Mouse (Mus musculus) spleen, embryonic (tissue): ENCODE data around the gene Dhcr24.

Experiments used
- CTCF ChIA-PET: fragments of 350-600 bp; sonication (Branson Sonifier 250); formaldehyde crosslinking; loops from one replicate; lab custom pipeline; 2022; lab: Charles Lee

Gene Dhcr24

DNA sequence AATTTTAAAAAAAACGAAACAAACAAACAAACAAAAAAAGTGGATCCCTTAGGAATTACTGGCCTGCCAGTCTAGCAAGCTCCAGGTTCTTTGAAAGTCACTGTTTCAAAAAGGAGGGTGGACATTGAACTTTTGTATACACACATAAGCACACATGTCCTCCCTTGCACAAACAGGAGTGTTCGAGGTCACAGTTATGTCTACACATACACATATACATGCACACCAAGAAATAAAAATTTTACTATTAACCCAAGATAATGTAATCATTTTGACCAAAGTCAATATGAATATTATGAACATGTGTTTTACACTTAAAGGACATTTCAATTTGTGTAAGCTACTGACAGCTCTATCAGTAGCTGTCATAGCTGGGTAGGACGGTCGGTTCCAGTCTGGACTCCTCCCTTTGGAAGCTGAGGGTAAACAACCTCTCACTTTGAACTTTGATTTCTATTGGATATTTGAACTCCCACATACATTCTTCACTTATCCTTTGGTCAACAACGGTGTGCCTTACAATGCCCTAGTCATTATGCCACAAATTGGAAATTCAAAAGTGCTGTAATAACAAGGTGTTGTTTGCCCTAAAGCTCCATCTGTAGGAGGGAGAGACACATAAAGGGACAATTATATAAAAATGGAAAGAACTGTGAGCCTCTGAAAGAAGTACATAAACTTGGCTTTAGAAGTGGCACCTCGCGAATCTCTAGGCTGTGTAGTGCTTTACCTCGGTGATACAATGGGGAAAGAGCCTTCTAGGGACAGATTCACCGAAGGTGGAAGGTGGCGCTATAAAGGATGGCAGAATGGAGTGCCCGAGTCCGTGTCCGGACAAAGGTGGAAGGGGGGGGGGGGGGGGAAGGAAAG, 1.3 kb upstream of the Dhcr24 start:
- CTCF ChIA-PET = interaction anchor here (0.7 kb wide), 1 partner anchor 350 kb away, joined by 3 read pairs; no protein-coding TSS in a partner anchor

DNA sequence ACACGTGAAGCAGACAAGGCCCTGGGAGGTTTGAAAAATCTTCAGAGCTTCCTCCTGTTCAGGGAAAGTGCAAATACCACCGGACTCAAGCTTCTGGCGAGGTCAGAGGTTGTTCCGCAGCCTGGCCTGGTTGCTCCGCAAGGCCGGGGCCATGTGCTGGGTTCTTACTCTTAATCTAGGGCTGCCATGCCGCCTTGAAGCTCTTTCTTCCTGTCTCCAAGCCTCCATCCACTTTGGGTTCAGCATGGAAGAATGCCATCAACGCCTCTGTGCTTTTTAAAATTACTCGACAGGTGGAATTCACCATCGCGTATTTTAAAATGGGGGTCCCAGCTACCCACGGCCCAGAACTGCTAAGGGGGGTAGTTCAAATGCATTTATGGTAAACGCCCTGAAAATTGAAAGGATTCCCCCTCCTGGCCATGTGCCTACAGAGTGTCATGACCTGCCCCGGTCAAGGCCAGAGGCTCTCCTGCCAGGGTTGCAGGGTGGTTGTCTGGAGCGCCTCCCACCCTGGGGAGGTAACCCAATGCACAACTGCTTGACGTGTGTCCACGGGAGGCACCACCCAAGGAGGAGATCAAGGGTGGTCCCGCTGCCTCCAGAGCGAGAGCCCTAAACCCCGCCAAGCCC, 509 bp upstream of the Dhcr24 start:
- CTCF ChIA-PET = interaction anchor here (0.7 kb wide), 1 partner anchor 349 kb away, joined by 3 read pairs; no protein-coding TSS in a partner anchor

DNA sequence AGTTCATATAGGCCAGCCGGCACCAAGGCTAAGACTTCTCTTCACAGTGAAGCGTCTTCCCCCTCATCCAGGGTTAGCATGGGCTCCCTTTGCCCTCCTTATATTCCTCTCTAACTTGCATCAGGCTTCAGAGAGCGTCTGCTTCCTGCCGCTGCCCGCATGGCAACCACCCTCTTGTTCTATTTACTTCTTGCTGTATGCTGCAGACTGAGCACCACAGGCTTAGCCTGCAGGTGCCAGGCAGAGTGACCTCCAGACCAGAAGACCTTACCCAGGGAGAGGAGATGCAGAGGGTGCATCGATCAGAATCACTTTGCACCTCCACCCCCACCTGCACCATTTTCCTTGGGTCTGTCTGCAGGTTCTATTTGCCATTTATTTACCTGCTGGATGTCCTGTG, 1.2 kb downstream of the Dhcr24 start:
- CTCF ChIA-PET = no interaction called here

DNA sequence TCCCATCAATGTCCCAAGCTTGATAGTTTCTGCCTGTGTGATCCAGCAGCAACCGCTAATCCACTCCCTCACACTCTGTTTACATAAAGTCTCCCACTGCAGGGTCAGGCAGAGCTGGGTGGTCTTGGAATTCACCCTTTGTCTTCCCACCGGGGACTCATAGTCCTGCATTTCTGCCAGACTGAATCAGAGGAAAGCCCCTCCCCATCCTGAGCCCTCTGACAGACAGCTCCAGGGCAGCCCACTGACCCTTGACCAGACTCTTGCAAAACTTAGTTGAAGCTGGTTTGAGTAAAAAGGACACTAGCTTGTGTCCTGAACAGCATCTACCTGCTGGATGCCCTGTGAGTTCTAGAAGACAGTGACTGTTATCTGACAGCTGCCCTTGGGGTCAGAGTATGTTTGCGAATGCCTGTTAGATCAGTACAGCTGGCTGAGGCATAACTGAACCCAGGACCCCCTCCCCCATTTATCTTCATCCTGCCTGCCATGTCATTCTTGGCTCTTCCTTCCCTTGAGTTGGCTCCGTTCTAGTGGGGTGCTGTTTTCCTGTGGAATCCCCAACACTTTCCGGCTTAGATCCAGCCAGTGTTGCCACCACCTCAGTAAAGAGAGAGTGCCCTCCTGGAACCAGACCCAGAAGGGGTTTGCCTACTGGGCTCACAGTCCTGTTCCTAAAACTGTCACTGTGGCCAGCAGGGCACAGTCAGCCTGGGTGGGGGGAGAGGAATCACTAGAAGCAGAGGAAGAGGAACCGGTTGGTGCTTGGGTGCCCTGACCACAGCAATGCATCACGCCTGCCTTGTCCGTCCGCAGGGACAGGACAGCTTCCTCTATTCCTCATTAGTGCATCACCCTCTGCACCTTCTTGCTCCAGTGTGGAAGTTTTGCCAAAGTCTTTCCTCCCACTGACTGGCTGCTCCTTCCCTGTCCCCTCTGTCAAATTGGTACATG, 2.3 kb downstream of the Dhcr24 start:
- CTCF ChIA-PET = no interaction called here

DNA sequence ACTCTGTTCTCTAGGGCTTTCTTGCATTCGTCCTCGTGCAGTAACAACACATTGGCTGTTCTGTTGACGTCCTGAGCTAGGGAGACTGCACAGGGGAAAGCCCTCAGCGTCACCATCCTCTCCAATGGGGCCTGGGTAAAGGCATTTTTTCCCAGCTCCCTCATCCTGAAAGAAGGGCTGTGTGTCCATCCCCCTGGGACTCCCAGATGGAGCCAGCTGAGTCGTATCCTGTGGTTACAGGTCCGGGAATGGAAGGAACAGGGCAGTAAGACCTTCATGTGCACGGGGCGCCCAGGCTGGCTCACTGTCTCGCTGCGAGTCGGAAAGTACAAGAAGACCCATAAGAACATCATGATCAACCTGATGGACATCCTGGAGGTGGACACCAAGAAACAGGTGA, 3.3 kb downstream of the Dhcr24 start:
- CTCF ChIA-PET = no interaction called here

DNA sequence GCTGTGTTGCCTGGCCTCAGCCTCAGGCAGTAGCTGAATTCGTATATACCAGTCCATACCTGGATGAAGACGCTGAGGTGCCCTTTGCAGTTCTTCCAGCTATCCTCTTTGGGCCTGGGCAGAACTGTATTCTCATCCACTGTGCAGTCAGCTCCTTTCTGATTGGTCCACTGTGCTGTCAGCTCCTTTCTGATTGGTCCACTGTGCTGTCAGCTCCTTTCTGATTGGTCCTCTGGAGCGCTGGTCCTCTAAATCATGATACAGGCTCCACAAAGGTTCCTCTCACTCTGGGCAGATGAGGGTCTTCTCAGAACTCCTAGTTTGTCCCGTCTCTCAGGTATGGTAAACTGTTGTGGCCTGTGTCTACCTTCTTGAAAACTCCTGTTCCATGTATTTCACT, 8.8 kb downstream of the Dhcr24 start:
- CTCF ChIA-PET = no interaction called here

DNA sequence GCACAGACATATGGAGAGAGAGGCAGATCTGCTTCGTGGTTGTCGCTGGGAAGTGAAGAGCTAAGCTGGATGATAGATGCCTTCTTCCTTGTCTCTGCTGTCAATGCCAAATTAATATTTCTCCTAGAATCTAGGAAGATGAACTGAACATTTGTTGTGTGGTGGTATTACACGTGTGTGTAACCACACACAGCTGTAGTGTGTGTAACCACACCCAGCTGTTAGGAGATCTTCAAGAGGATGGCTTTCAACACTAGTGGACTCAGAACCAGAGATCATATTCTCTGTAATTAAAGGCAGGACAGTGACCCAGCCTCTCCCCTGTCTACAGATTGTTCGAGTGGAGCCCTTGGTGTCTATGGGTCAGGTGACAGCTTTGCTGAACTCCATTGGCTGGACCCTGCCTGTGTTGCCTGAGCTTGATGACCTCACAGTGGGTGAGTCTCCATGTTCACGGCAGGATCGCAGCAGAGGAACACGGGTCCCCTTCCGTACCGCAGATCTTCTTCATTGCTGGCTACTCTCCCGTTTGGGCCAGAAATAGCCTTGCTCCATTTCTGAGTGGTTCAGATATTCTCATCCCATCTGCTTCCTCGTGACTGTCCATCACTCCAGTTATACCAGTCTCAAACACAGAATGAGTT, 10.4 kb downstream of the Dhcr24 start:
- CTCF ChIA-PET = interaction anchor here (0.6 kb wide), 1 partner anchor 116 kb away, joined by 3 read pairs; no protein-coding TSS in a partner anchor

DNA sequence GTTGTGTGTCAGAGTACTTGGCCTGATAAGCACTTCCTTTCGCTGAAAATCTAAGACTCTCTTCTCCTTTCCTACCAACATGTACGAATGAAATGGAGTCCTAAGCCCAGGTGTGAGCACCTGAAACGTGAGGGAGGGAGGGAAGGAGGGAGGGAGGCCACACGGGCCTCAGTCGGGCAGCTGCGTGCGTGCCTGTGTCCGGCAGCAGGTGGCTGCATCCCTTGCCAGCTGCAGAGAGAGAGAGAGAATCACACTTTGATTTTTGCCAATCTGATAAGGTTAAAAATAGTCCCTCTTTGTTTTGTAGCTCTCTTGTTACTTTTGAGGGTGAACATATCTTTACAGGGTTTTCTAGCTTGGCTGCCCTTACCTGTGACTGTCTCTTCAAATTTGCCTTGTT, 14.2 kb downstream of the Dhcr24 start:
- CTCF ChIA-PET = no interaction called here

DNA sequence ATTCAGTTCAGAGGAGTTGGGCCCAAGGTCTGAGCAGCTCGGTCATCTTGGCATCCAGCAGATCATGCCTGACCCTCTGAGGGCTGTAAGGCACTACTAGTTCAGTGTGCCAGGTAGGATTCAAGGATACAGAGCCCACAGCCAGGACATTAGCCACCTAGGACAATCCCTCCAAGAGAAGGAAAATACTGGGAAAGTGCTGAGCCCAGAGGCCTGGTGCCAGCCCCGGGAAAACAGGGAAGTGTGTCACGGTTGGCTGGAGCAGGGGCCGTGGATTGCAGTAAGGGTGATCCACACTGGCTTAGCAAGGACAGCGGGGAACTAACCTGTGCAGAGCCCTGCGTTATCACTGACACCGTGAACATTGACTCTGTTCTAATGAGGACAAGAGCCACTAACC, 16.7 kb downstream of the Dhcr24 start:
- CTCF ChIA-PET = no interaction called here

DNA sequence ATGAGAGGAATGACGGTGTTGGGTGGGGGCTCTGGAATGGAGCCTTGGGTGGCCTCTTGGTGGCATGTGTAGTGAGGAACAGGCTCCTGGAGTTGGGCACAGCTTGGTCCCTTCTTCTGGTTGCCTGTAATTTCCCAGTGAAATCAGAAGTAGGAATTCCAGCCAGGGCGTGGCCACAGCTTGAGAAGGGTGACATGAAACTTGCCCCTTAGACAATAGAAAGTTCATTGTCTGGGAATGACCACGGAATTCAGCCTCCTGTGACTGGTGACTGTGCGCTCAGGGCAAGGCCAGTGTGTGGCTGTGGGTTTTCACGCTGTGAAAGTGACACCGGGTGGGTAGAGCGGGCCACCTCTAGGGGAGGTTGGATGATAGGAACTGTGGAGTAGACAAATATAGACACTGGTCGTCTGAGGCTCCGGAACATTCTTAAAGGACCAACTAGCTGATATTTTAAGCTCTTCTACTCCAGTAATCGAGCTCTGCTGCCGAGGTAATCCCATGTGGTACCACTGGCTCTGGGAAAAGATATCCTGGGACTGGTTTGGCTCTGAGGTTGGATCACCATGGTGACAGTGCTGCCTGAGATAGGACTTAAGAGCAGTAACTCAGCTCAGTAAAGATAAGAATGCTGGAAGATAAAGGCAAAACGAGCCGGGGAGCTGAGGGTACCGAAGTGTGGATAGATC, 20.5 kb downstream of the Dhcr24 start:
- CTCF ChIA-PET = no interaction called here

DNA sequence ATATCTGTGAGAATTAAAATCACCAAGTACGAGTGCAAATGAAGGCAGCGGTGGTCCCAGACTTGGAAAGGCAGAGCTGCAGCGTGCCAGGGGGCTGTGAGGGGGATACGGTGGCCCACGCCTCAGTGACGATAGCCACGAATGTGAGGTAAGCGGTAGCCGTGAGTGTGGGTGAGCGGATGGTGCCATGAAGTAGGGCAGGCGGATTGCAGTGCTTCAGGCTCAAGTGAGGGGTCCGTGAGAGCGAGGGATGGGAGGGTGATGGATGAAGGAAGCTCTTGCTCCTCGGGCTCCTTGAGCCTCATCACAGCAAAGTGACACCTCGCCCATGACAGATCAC, 21.0 kb downstream of the Dhcr24 start:
- CTCF ChIA-PET = no interaction called here

DNA sequence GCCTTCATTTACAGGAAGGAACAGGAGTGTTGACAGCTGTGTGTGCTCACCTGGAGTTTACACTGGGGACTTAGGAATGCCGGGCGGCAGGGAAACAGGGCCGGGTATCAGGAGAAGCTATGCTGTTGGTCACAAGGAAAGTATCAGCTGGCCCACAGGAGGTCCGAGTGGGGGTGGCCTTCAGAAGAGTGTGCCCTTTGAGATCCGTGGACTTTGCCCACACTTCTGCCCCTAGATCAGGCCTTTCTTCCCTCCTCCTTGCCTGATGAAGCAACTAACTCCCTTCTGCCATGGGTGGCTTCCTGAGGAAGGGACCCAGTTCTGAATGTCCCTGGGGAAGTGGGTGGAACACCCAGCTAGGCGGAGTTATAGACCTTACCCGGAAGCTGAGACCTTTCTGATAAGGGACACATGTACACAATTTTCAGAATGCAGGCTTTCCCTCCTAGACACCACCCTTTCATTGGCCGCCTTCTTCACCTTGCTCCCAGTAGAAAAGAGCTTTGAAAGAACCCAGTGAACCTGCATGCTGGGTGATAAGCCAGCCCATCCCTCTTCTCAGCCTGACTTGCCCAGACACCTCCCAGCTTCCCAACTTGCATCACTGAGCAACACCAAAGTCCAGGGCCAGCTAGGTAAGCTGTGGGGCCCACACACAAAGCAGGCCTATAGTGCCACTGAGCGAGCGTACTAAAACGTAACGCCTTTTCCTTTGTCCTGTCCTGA, 21.8 kb downstream of the Dhcr24 start:
- CTCF ChIA-PET = no interaction called here

DNA sequence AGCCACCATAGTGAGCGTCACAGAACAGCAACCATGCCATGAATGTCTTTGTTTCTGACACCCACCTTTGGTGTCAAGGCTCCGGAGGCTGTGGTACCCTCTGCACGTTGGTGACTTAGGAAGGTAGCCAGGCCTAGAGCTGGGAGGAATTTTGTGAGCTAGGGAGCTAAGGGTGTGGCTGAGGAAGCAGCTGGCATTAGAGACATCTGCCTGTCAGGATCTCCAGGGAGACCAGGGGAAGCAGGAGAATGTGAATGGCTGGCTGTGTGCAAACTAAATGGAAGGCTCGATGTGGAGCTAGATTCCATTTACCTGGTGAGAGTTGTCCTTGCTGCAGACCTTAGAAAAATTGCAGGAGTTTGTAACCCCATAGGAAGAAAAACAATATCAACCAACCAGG, 23.8 kb downstream of the Dhcr24 start:
- CTCF ChIA-PET = no interaction called here

DNA sequence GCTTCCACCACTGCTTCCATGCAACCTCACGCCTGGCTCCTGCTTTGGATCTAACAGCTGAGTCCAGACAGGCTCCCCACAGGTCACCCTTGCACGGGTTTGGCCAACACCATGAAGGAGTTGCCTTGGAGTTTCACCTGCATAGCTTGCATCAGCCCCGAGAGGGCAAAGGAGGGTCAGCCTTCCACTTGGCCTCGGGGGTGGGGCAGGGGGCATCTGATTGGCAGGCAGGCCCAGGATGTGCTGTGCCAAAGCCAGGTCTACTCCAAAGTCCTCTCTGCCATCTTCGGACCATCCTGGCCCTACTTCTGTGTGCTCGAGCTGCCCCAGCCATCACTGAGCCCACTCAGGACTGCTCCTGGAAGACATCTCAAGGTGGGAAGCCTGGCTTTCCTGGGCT, 26.2 kb downstream of the Dhcr24 start:
- CTCF ChIA-PET = no interaction called here

DNA sequence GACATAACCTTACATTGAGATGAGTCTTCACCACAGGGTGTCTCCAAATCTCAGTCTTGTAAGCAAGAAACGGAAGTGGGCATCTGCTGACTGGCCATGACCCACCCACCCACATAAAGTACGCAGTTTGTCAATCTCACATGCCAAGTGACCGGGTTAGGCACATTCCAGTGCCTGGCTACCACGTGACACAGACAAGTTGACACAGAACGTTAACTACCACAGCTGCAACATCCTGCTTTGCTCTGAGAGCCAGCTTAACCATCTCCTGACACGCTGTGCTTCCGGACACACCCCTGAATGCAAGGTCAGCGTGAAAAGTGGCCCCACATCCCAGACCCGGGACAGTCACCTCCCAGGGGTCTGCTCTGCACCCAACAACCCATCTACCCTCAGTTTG, 29.3 kb downstream of the Dhcr24 start:
- CTCF ChIA-PET = no interaction called here

DNA sequence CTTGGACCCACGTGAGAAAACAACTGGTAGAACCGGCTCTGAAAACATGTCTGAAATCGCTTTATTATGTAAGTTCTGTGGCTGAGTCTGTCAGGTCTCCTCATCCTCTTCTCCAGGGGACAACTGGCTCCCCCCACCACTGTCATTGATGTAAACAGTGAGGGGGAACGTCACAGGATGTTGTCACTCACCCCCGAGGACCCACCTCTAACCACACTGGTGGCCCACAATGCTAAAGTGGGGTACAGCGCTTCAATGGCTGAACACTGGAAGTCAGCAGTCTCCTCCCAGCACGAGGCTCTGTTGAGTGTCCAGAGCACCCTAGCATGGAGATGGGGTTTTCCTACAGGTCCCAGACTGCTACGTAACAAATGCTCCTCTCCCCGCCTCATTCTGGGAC, 30.0 kb downstream of the Dhcr24 start:
- CTCF ChIA-PET = no interaction called here

DNA sequence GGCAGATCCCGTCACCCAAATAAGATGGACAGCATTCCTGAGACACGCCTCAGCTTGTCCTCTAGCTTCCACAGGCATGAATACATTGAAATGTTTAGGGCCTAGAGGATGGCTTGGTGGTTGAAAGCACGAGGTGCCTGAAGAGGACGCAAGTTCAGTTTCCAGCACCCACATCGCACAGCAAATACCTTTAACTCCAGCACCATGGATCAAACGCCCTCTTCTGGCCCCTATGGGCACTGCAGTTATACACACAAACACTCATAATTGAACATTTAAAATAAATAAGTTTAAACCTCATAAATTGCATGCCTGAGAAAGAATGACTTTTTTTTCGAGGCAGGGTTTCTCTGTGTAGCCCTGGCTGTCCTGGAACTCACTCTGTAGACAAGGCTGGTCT, 32.8 kb downstream of the Dhcr24 start:
- CTCF ChIA-PET = no interaction called here

DNA sequence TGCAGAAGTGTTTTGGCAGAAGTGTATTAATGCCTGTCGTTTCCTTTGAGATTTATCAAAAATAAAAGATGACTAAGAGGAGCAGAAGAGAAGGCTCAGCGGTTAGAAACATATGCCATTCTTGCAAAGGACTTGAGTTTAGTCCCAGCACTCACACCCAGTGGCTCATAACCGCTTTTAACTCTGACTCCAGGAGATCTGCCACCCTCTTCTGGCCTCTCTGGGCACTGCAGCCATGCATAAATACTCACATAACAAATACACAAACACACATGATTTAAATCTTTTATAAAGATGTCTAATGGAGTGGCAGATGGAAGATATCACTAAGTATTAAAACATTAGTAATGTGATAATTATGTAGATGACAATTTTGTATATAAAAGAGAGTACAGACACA, 35.4 kb downstream of the Dhcr24 start:
- CTCF ChIA-PET = no interaction called here

DNA sequence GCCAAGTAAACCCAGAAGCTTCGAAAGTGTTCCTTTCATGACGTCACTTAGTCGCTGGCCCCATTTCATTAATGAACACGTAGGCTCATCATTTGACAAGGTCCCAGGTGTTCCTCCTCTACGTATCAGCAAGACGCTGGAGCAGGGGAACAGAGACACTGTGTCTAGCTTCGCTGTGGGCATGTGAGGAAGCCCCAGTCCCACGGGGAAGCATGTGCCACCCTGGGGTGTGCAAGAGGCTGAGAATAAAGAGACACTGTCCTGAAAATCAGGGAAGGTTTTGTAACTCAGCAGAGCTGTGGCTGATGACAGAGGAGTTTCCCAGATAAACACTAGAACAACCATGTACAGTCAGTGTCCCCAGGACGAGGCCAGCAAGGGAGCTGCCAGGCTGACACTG, 36.2 kb downstream of the Dhcr24 start:
- CTCF ChIA-PET = no interaction called here

DNA sequence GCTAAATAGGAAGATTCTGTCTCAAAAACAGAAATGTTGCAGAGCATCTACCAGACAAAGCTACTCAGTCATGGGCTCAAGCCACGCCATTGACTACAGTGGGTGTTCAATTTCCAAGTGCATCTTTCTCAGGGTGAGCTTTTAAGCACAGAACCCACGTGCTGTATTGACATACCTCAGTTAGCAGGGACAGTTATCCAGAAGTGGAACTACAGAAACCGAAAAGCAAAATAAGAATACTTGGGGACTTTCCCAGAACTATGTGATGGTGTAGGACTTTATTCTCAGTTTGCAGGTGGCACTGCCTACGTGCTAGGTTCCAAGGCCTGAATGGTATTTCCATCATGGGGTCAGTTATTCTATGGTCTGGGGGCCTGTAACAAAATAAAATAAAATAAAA, 36.9 kb downstream of the Dhcr24 start:
- CTCF ChIA-PET = no interaction called here
